Mouse (Mus musculus) testis, adult 2 months (tissue): ENCODE results near the gene Matn1.

Experiments
- CTCF ChIP-seq: fragments of 200-500 bp; IDR thresholded peaks from 2 replicates; pipeline ENCODE4 v1.5.1; 2012; ENCODE audit warnings: low read depth, mild to moderate bottlenecking, inconsistent platforms, low read length, moderate library complexity; ENCODE audit not compliant: control insufficient read depth, insufficient read depth, insufficient replicate concordance
- POLR2A ChIP-seq: fragments of 200-500 bp; IDR thresholded peaks from 2 replicates; pipeline ENCODE4 v1.6.1; 2012; ENCODE audit warnings: low read depth, mild to moderate bottlenecking, inconsistent platforms, low read length, moderate library complexity; ENCODE audit not compliant: control insufficient read depth

DNA sequence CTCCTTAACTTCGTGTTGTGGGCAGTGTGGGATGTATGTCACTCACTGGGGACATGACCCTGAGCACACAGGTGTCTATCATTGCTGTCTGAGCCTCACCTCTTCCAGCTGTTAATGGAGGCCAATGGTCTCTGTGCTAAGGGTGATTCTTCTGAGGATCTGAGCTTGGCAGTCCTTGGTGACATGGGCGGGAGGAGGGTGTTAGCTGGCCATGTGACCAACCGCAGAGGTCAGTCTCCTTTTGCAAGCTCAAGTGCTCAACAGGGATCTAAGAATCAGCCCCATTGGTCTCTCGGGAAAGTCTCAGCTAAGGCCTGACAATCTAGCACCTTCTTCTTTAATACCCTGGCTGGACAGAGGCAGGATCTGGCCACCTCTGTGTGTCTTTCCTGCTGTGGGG lies 26.6 kb upstream of the Matn1 start:
- TF ChIP-seq POLR2A (no peak), CTCF (no peak)
